Mouse (Mus musculus): ENCODE data around the gene Ttc28.

Ttc28 gene

DNA sequence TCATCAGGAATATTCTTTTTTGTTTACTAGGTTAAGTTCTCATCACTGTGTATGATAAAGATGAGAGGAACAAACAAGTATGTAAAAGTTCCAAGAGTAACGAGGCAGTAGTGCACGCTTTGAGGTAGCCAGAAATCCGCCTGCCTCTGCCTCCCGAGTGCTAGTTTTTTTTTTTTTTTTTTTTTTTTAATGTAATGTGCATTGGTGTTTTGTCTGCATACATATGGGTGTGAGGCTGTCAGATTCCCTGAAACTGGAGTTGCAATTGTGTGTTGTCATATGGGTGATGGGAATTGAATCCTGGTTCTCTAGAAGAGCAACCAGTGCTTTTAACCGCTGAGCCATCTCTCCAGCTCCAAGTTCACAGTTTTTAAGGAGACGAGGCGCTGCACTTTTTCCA is 561 bp upstream of the Ttc28 start:
- DNase-seq (ENCODE audit: extremely low read depth, low read depth, low spot score) = no peak

DNA sequence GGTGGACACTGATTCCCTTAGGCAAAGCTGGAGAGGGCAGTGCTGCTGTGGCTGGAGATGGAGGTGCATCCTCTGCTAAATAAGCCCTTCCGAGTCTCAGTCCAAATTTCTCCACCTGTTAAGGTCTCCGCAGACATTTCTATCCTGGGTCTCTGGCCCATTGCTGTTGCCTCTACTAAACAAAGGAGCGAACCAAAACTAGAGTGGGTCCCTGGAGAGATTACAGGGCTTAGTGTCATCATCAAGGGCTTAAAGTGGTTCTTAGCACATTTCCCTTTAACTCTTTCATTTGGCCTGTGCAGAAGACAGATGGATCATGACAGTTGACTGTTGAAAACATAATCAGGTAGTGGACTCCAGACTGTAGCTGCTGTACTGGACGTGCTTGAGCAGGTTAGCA is 9.0 kb downstream of the Ttc28 start:
- DNase-seq (ENCODE audit: extremely low read depth, low read depth, low spot score) = no peak

DNA sequence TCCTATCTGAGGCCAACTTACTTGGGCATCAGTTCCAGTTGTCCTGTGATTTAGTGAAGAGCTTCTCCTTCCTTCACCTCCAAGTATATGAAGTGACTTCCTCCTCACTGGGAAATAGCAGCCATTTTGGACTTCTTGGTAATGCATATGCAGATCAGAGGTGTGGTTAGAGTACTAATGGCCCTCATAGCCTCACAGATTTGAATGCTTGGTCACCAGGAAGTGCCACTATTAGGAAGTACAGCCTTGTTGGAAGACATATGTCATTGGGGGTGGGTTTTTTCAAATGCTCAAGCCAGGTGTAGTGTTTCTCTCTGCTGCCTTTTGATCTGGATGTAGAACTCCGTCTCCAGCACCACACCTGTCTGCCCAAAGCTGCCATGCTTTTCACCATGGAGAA is 10.3 kb downstream of the Ttc28 start:
- no peak for DNase-seq (ENCODE audit: extremely low read depth, low read depth, low spot score)

DNA sequence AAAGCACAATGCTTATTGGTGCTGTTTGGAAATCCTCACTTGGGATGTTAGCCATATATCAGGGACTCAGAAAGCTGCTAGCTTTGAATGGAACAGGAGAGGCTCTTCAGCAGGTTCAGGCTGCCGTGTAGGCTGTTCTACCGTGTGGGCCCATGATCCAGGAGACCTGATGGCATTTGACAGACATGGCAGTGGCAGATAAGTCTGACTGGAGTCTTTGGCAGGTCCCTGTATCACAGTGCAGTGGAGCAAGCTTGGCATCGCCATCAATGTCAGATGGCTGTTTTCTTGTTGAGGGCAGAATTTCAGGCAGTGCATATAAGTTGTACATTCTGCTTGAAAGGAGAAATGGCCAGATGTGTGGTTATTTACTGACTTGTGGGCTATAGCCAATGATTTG is 11.0 kb downstream of the Ttc28 start:
- no peak for DNase-seq (ENCODE audit: extremely low read depth, low read depth, low spot score)

DNA sequence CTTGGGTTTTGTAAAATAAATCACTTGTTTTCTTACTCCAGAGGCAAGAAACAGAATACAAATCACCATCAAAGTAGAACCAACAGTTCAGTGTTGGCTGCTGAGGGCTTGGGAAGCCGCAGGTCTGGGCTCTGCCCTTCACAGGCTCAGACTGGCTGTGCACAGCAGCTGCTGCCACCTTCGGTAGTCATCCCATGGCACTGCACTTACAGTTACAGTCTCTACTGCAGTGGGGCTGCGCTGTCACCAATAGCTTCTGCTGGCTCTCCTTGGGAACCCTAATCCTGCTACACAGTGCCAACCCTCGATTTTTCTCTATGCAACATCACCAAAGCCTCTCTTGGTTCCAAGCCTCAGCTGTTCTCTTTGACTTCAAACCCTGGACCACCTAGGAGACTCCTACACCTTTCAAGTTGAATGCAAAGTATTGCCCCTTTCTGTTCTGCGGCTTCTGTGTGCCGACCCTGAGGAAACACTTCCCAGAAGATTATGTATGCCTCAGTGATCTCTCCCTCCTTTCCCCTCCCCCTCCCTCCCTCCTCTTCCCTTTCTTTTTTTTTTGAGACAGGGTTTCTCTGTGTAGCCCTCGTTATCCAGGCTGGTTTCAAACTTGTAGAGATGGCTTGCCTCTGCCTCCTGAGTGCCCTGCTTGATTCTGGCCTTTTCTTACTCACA is 17.6 kb downstream of the Ttc28 start:
- no peak for DNase-seq (ENCODE audit: extremely low read depth, low read depth, low spot score)

DNA sequence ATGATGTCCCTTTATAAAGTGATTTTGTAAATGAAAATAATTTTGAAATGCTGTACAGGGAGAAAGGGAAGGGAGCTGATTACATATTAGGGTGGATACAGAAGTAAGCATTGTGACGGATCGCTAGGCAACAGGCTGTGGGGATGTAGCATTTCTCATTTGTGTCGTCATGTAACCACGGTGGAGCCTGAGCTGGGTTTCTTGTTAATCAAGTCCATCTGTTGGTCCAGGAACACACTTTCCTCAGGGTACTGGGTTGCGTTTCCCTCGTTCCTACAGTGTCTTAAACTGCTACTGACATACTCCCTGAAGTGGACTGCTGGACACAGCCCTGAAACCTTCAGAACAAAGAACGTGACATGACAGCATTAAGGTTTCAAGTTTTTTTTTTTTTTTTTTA is 18.6 kb downstream of the Ttc28 start:
- DNase-seq (ENCODE audit: extremely low read depth, low read depth, low spot score) = no peak

DNA sequence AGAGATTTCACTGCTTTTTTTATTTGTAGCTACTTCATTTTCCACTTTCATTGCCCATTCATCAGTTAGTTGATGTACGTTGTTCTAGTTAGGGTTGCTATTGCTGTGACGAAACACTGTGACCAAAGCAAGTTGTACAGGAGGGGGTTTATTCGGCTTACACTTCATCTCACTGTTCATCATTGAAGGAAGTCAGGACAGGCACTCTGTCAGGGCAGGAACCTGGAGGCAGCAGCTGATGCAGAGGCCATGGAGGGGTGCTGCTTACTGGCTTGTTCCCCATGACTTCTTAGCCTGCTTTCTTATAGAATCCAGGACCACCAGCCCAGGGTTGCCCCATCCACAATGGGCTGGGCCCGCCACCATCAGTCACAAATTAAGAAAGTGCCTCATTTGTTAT is 19.2 kb downstream of the Ttc28 start:
- DNase-seq (ENCODE audit: extremely low read depth, low read depth, low spot score) = no peak

DNA sequence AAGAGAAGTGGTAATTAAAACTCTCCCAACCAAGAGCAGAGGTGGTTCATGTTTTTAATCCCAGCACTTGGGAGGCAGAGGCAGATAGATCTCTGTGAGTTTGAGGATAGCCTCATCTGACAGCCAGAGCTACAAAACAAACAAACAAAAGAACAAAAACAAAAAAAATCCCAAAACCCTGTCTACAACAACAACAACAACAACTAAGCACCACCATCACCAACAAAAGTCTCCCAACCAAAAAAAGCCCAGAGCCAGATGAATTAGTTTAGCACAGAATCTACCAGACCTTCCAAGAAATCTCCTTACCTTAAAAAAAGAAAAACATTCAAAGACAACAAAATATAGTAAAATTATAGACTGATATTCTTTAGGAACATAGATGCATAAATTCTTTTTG is 20.7 kb downstream of the Ttc28 start:
- no peak for DNase-seq (ENCODE audit: extremely low read depth, low read depth, low spot score)

DNA sequence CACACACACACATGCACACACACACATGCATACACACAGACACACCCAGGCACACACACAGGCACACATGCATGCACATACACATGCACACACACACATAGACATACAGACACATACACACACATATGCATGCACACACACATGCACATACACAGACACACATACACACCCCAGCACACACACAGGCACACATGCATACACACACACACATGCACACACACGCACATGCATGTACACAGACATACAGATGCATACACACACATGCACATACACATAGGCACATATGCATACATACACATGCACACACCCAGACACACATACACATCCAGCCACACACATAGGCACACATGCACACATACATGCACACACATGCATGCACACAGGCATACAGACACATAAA is 27.1 kb downstream of the Ttc28 start:
- DNase-seq (ENCODE audit: extremely low read depth, low read depth, low spot score) = no peak

DNA sequence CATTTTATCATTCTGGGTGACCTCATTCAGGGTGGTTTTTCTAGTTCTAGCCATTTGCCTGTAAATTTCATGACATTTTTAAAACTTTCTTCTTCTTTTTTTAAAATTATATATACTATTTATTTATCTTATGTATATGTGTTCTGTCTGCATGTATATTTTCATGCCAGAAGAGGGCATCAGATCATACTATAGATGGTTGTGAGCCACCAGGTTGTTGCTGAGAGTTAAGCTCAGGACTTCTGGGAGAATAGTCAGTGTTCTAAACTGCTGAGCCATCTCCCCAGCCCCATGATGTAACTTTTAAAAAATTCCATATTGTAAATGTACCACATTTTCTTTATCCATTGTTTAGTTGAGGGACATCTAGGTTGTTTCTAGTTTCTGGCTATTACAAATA is 29.3 kb downstream of the Ttc28 start:
- DNase-seq (ENCODE audit: extremely low read depth, low read depth, low spot score) = no peak

DNA sequence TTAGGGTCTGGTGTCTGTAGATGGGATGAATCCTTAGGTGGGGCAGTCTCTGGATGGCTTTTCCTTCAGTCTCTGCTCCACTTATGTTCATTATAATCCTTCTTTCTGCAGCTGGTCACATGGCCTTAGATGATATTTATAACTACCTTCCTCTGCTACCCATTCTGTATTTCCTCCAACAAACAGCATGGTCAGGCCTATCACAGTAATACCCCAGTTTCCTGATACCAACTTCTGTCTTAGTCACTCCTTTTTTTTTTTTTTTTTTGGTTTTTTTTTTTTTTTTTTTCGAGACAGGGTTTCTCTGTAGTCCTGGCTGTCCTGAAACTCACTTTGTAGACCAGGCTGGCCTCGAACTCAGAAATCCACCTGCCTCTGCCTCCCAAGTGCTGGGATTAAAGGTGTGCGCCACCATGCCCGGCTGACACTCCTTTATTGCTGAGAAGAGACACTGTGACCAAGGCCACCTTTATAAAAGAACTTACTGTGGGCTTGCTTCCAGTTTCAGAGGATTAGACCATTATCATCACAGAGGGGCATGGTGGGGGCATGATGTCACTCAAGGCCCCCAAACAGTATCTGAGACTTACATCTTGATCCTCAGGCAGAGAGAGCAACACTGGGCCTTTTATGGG is 30.5 kb downstream of the Ttc28 start:
- DNase-seq (ENCODE audit: extremely low read depth, low read depth, low spot score) = no peak

DNA sequence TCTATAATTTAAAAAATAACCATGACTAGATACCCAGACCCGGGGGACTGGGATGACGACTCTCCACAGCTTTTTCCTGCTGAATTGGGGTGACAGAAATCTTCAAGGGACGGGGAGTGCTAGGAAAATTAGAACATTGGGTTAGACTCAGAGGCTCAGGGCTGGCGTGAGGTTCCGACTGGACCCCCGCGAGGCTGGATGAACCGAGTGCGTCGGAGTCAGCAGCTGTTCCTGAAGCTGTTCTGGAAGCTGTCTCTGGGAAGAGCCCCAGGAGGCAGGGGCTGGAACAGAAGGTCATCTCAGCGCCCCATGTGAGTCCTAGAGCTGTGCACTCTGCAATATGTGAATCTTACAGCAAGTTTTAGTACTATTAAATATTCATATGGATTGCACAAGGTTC is 35.3 kb downstream of the Ttc28 start:
- no peak for DNase-seq (ENCODE audit: extremely low read depth, low read depth, low spot score)

DNA sequence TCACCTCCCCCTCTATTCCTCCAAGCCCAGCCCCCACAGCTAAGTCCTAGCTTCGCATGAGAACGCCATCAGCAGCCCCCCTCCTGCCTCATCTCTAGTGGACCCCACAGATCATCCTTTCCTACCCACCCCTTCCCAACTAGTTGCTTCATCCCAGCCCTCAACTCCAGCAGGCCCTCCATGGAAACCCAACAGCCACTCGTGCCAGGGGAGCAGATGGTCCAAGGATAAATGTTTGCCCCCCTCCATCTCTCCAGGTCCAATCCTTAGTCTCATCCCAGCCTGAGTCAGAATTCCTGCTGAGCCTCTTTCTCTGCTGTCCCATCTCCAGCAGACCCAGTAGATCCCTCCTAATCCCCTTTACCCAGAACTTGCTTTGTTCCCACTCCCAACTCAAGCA is 36.6 kb downstream of the Ttc28 start:
- DNase-seq (ENCODE audit: extremely low read depth, low read depth, low spot score) = no peak

DNA sequence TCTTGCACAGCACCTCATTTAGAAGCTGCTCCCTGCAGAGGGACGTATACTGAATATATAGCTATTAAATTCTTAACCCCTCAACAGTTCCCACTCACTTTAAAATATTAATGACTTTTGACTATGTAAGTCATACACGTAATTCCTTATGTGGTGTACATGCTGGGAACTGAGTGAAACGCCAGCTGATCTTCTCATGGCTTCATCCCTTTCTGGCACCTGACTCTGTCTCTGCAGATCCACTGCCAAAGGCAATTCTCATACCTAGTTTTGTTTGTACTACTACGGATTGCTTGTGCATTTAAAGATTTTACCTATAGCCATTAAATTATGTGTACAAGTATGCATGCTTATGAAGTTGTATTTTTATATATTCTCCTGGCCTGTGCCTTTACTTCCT is 39.9 kb downstream of the Ttc28 start:
- no peak for DNase-seq (ENCODE audit: extremely low read depth, low read depth, low spot score)

DNA sequence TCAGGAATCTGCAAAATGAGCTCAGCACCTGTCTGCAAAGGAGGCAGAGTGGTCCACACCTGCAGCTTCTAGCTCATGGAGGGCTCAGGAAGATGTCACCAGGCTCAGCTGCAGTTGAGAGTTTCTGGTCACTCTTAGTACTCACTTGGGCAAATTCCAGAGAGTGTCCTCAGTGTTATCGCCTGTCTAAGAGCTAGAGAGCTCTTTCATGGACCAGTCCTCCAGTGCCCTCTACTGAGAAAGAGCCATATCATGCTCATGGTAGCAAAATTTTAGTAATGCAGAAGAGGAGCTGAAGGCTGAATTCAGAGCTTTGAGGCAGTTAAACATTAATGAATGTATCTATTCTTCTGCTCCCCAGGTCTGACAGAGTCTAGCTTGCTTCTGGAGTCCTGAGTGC is 43.7 kb downstream of the Ttc28 start:
- DNase-seq (ENCODE audit: extremely low read depth, low read depth, low spot score) = no peak

DNA sequence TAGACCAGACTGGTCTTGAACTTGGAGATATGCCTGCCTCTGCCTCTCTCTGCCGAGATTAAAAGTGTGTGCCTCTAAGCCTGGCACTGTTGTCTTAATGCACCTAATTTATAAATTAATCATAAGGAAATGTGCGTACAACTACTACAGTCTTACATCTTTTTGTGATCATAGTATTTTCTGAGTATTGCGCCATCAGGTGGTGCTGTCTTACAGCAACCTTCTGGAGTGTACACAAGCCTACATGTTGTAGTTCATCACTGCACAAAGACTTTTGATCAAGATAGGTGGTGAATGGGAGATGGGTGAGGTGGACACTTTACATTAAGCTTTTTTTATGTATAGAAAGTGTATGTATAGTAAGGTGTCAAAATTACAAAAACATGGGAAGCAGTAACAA is 45.0 kb downstream of the Ttc28 start:
- no peak for DNase-seq (ENCODE audit: extremely low read depth, low read depth, low spot score)

DNA sequence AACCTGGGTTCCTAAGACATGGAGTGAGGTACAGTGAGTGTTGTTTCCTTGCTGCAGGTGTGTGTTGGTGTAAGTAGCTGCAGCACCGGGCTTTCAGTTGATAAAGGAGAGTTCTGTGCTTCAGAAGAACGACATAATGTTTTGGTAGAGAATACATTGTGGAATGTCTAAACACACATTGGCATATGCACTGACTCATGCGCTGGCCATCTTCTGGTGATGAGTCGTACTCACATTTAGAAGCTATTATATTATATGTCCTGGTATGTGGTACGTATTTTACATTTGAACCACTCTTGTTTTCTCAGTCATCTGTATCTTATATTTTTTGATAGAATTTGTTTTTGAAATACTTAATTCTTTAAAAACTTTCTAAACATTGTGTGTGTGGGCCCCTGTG is 46.2 kb downstream of the Ttc28 start:
- no peak for DNase-seq (ENCODE audit: extremely low read depth, low read depth, low spot score)

DNA sequence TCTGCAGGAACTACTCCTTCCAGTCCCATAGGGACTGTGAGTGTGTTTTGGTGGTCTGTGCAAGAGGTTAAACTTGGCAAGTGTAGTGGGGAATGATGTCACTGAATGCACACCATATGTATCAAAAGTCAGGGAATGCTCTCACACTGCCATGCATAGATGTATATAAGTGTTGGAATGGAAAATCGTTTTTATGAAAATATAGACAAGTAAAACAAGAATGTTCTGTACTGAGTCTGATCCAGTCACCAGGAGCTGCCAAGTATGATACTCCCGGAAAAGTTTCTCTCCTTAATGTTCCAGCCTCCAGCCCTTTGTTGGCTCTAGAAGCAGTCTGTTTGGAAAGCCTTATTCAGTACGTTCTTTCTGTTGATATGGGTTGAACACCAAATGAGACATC is 48.7 kb downstream of the Ttc28 start:
- DNase-seq (ENCODE audit: extremely low read depth, low read depth, low spot score) = no peak

DNA sequence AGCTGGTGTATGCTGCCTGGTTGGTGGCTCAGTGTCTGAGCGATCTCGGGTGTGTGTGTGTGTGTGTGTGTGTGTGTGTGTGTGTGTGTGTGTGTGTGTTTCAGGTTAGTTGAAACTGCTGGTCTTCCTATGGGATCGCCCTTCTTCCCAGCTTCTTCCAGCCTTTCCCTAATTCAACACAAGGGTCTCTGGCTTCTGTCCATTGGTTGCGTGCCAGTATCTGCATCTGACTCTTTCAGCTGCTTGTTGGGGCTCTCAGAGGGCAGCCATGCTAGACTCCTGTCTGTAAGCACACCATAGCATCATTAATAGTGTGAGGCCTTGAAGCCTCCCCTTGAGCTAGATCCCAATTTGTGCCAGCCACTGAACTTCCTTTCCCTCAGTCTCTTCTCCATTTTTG is 49.7 kb downstream of the Ttc28 start:
- no peak for DNase-seq (ENCODE audit: extremely low read depth, low read depth, low spot score)

DNA sequence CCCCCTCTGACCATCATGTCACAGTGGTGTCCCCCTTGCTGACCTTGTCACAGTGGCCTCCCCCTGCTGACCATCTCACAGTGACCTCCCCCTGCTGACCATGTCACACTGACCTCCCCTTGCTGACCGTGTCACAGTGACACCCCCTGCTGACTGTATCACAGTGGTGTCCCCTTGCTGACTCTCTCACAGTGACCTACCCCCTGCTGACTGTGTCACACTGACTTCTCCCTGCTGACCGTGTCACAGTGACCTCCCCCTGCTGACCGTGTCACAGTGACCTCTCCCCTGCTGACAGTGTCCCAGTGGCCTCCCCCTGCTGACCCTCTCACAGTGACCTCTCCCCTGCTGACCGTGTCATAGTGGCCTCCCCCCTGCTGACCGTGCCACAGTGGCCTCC is 57.0 kb downstream of the Ttc28 start:
- DNase-seq (ENCODE audit: extremely low read depth, low read depth, low spot score) = no peak

DNA sequence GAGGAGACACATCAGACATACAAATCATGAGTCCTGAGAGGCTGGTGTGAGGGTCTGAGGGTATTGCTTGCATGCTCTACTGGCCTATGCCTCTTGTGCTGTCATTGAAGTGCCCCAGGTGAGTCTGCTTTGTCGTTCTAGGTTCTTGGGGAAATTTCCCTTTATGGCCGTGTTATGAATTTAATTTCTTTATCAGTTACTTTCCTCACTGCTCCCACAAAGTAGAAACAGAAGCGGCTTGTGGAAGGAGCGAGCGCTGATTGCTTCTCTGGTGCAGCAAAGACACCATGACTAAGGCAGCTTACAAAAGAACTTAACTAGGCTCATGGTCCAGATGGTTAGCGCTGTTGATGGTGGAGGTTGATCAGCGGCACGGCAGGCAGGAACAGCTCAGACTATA is 64.7 kb downstream of the Ttc28 start:
- no peak for DNase-seq (ENCODE audit: extremely low read depth, low read depth, low spot score)

DNA sequence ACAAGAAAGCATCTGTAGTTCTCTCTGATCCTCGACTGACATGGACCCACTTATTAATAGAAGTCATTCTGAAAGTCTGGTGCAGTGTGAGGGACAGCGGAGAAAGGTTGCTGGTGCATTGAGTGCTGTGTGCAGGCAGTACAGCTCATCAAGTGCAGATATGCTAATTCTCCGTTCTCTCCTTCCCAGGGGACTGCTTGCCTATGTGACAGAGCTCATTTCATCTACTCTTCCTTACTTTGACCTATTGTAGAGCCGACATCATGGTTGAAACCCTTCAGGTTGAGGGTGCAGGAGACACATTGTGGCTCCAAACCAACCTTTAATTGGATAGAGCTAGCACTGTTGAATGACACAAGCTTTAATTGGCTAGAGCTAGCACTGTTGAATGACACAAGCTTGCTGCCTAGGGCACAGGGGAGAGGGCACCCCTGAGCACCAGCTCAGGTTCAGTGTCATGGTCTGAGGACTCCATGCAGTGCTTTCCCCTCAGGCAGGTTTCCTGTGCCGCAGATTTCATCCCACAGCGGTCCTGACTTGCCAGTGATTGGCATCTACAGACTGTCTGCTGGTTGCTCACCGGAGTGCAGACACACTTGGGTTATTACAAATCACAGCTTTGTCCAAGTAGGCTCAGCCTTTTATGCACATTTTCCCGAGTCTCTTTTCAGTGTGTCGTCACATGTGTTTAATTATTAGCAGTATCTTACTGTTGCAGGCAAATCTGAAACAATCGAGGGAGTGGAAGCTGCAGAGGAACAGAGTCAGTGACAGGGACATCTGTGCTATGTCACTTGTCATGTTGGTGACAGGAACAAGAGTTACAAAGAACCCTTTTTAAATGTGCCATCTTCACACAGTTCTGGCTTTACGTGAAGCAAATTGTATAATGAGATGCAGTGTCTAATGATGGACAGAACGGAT is 69.1 kb downstream of the Ttc28 start:
- DNase-seq (ENCODE audit: extremely low read depth, low read depth, low spot score) = no peak

Measured in fat pad, adult 2 months (tissue).